Mouse (Mus musculus) macrophage (primary cell): ENCODE results near the gene Syk. TPM values are rescaled to one million over a fixed set of nuclear protein-coding genes. Genes with fewer than 3 reads are reported as not detected.

Experiments used
- H3K27ac ChIP-seq: fragments of 350-480 bp; formaldehyde crosslinking; 2 replicates; pipeline ENCODE4 v1.9.0; 2021
- H3K36me3 ChIP-seq: fragments of 350-480 bp; formaldehyde crosslinking; 2 replicates; pipeline ENCODE4 v1.9.0; 2021; ENCODE audit errors: inconsistent target
- H3K4me3 ChIP-seq: fragments of 350-480 bp; formaldehyde crosslinking; 2 replicates; pipeline ENCODE4 v1.9.0; 2021; ENCODE audit errors: inconsistent target
- H3K79me2 ChIP-seq: fragments of 350-480 bp; formaldehyde crosslinking; 2 replicates; pipeline ENCODE4 v1.9.0; 2021; ENCODE audit errors: inconsistent target
- WGBS: methylation state at CpG from one replicate; pipeline ENCODE4 v1.1.7; 2026; ENCODE audit warnings: inconsistent platforms; ENCODE audit not compliant: missing documents; 5-methylcytosine and 5-hydroxymethylcytosine counted together
- polyA plus RNA-seq: library from polyadenylated mRNA; stranded (reverse); fragments of 250-400 nt; gene quantifications from 3 replicates; pipeline ENCODE4 v1.2.4, GENCODE M21; 2018; ENCODE audit warnings: inconsistent platforms

Syk gene
- polyA plus RNA-seq, 1 experiment from 2014 or later = 298 TPM

- H3K4me3 ChIP-seq = no peak overlapping the region
- H3K79me2 ChIP-seq = no peaks in the 10 kb centered on the region
- WGBS = 55% methylated on average over 7 of the region's 7 CpGs
- H3K36me3 ChIP-seq = no peaks in the 10 kb centered on the region
- H3K27ac ChIP-seq = peak overlapping the region; percentile 44
These were observed 6.9 kb upstream of the Syk start for GRCm38 (mm10) chr13:52576021-52576614.

- peak overlapping the region; percentile 52 for H3K27ac ChIP-seq
- no peaks in the 10 kb centered on the region for H3K36me3 ChIP-seq
- WGBS = 75% methylated on average over 10 of the region's 10 CpGs
- no peak overlapping the region for H3K4me3 ChIP-seq
- H3K79me2 ChIP-seq = no peaks in the 10 kb centered on the region
These were observed 6.1 kb upstream of the Syk start for GRCm38 (mm10) chr13:52576841-52577240.

DNA sequence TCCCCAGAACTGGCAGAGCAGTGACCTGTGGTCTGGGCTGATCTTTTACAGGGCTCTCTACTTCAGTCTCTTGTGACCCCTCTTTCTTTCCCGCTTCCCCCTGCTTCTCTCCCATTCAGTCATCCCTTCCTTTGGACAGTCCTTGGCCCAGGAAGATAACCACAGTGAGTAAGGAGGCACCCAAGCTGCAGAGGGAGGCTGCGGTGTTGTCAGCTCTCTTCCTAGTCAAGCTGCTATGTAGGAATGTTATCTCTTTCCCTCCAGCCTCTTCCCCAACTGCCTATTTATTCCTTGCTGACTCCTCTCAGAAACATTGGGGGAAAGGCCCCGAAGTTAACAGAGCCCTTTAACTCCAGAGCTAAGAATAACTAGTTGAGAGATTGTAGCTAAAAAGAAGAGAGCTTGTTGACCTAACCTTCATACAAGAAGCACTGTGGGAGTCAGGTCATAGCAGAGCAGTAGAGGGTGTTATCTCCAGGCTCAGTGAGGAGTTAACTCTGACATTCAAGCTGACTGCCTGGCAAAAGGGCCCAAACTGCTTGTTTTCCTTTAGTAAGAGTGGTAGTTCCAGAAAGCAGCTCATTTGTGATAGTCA is 5.5 kb upstream of the Syk start:
- peak overlapping the region; percentile 52 for H3K27ac ChIP-seq
- H3K4me3 ChIP-seq = no peak overlapping the region
- 57% methylated on average over 3 of the region's 3 CpGs for WGBS

GRCm38 (mm10) chr13:52577939-52578338 is 5.0 kb upstream of the Syk start:
- 12% methylated on average over 4 of the region's 4 CpGs for WGBS
- Histone ChIP-seq H3K4me3 (no peak overlapping the region), H3K79me2 (no peaks in the 10 kb centered on the region), H3K27ac (peak overlapping the region; percentile 52), H3K36me3 (no peaks in the 10 kb centered on the region)

More for the DNA sequence above, 5.5 kb upstream of the Syk start:
- Histone ChIP-seq H3K36me3 (no peaks in the 10 kb centered on the region), H3K79me2 (no peaks in the 10 kb centered on the region)

GRCm38 (mm10) chr13:52578776-52579175 is 4.2 kb upstream of the Syk start:
- H3K27ac ChIP-seq = peak overlapping the region; percentile 52
- WGBS = 93% methylated on average over 2 of the region's 2 CpGs

DNA sequence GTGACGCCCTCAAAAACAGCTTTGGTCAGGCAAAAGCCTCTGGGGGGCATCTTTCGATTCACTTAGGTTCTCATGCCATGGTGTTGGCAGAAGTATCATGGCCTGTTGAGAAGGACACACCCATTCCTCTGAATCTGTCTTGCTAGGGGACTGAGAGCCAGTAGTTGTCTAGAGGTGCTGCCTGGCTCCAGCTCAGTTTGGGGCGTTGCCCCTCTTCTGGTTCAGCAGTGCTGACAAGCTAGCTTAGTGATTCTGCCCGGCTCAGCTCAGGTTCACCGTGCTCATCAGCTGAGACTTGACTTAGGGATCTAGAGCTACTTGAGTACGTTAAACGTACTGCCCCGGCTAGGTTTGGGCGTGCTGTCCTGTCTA is 481 bp upstream of the Syk start:
- Histone ChIP-seq H3K4me3 (peak overlapping the region; percentile 82; the same call in 1 of the 2 replicates), H3K79me2 (peaks cover 40% of the 10 kb centered on the region), H3K27ac (peak overlapping the region; percentile 92), H3K36me3 (no peaks in the 10 kb centered on the region)
- 20% methylated on average over 9 of the region's 9 CpGs for WGBS

More at GRCm38 (mm10) chr13:52578776-52579175, 4.2 kb upstream of the Syk start:
- peaks cover 3% of the 10 kb centered on the region; the same call in 1 of the 2 replicates for H3K79me2 ChIP-seq
- H3K4me3 ChIP-seq = no peak overlapping the region
- no peaks in the 10 kb centered on the region for H3K36me3 ChIP-seq

GRCm38 (mm10) chr13:52583943-52584562 is 1.1 kb downstream of the Syk start:
- 9% methylated on average over 11 of the region's 13 CpGs for WGBS
- Histone ChIP-seq H3K4me3 (peak overlapping the region; percentile 82), H3K79me2 (peaks cover 55% of the 10 kb centered on the region), H3K36me3 (no peaks in the 10 kb centered on the region), H3K27ac (peak overlapping the region; percentile 92)

- under 1% methylated on average over 17 of the region's 17 CpGs for WGBS
These were observed 1.9 kb downstream of the Syk start for GRCm38 (mm10) chr13:52584654-52585455.

DNA sequence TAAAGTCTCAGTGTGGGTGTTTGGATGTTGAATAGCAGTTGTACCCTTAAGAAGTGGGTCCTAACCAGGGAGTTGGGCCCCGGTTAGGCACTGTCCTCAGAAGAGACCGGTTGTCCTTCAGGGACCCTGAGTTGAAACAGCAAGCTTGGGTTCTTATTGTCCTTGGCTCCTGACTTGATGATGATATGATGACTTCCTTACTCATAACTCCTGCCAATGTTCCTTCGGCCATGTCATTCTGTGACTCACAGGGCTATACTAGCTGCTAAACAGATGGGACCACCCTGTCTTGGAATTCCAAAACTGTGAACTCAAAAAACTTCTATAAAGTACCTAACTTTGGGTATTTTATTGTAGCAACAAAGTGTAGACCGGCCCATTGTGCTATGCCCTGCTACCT is 4.8 kb downstream of the Syk start:
- Histone ChIP-seq H3K79me2 (peaks cover 92% of the 10 kb centered on the region), H3K27ac (no peak overlapping the region), H3K4me3 (no peak overlapping the region), H3K36me3 (0 out of 2 replicates have a peak, but pooled peaks cover 4% of the 10 kb centered on the region)
- 88% methylated on average over 4 of the region's 4 CpGs for WGBS

More at GRCm38 (mm10) chr13:52584654-52585455, 1.9 kb downstream of the Syk start:
- Histone ChIP-seq H3K36me3 (no peaks in the 10 kb centered on the region), H3K27ac (peak overlapping the region; percentile 92), H3K79me2 (peaks cover 63% of the 10 kb centered on the region), H3K4me3 (peak overlapping the region; percentile 82)

GRCm38 (mm10) chr13:52589043-52589442 is 6.1 kb downstream of the Syk start:
- 0 out of 2 replicates have a peak, but pooled peaks cover 4% of the 10 kb centered on the region for H3K36me3 ChIP-seq
- H3K4me3 ChIP-seq = no peak overlapping the region
- 41% methylated on average over 4 of the region's 4 CpGs for WGBS
- H3K27ac ChIP-seq = no peak overlapping the region
- H3K79me2 ChIP-seq = peaks cover 100% of the 10 kb centered on the region

GRCm38 (mm10) chr13:52591831-52592230 is 8.9 kb downstream of the Syk start:
- H3K36me3 ChIP-seq = 0 out of 2 replicates have a peak, but pooled peaks cover 4% of the 10 kb centered on the region
- H3K27ac ChIP-seq = no peak overlapping the region
- WGBS = 93% methylated on average over 3 of the region's 4 CpGs

GRCm38 (mm10) chr13:52596692-52597091 is 13.7 kb downstream of the Syk start:
- WGBS = 0% methylated on average over 5 of the region's 5 CpGs
- Histone ChIP-seq H3K27ac (peak overlapping the region; percentile 86), H3K79me2 (peaks cover 99% of the 10 kb centered on the region), H3K36me3 (peaks cover 12% of the 10 kb centered on the region; the same call in 1 of the 2 replicates), H3K4me3 (peak overlapping the region; percentile 52)

More at GRCm38 (mm10) chr13:52591831-52592230, 8.9 kb downstream of the Syk start:
- H3K79me2 ChIP-seq = peaks cover 99% of the 10 kb centered on the region
- no peak overlapping the region for H3K4me3 ChIP-seq

DNA sequence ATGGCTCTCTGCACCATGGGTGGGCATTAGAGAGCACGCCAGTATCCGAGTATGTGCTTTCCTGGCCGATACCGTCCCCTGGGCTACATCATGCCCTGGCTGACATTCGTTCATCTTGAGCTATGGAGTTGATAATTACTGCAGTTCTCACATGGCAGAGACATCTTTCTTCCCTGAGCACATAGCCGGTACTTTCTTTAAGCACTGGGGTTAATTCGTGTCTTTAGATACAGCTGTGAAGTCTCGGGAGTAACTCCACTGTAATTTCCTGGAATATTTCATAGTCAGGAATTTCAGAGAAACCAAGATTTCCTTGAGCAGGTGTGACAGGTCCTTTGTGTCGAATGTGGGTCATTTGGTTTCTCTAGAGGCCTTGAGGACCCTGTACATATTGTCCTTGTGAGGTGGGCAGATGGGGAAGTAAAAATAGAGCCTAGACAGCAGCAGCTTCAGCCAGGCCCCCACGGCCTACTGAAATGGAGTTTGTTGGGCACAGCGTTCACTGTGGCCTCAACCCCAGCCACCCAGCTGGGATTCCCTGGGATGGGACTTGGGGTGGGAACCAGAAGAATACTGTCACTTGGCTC is 14.2 kb downstream of the Syk start:
- H3K36me3 ChIP-seq = peaks cover 12% of the 10 kb centered on the region; the same call in 1 of the 2 replicates
- peak overlapping the region; percentile 86 for H3K27ac ChIP-seq
- peaks cover 99% of the 10 kb centered on the region for H3K79me2 ChIP-seq
- 5% methylated on average over 11 of the region's 11 CpGs for WGBS
- H3K4me3 ChIP-seq = peak overlapping the region; percentile 52

DNA sequence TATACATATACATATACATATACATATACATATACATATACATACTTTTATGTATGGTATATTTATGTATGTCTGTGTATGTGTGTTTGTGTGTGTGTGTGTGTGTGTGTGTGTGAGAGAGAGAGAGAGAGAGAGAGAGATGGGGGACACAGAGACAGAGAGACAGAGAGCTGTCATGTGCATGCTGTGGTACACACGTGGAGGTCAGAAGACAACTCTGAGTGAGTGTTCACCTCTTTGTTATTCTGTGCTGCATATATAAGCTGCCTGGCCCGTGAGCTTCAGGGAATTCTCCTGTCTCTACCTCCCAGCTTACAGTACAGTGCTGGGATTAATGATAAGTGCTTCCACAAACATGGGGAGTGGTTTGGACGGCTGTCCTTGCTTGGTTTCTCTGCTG is 15.3 kb downstream of the Syk start:
- peaks cover 9% of the 10 kb centered on the region; the same call in 1 of the 2 replicates for H3K36me3 ChIP-seq
- WGBS = 59% methylated on average over 3 of the region's 3 CpGs
- H3K27ac ChIP-seq = no peak overlapping the region
- H3K79me2 ChIP-seq = peaks cover 99% of the 10 kb centered on the region
- H3K4me3 ChIP-seq = no peak overlapping the region
